Mouse (Mus musculus) thymus, postnatal 36 days (tissue): ENCODE measurements around the gene Gpam.
"Not testable (repeated sequence)": the region's sequence is repeated elsewhere in the genome, so short reads cannot be mapped to it uniquely, and the experiment has no call there.

Source experiments
- DNase-seq, 2 experiments: peaks; one replicate each; pipeline ENCODE4 v3.0.0; 2022; ENCODE audit warnings: mixed read lengths in 2 of 2

Gpam gene

GRCm38 (mm10) chr19:55127072-55127718 is at the start of gene Gpam:
Gene Gpam (minus strand): TSS chr19:55127238.
- DNase-seq = no peak

- DNase-seq = no peak
These were observed 44.5 kb upstream of the Gpam start for GRCm38 (mm10) chr19:55171585-55171984.

- DNase-seq = no peak
These were observed 43.4 kb upstream of the Gpam start for GRCm38 (mm10) chr19:55170399-55170798.

GRCm38 (mm10) chr19:55169236-55169729 is 42.2 kb upstream of the Gpam start:
- DNase-seq = not testable (repeated sequence)

- DNase-seq = no peak
These were observed 41.3 kb upstream of the Gpam start for GRCm38 (mm10) chr19:55168360-55168759.

GRCm38 (mm10) chr19:55167741-55168140 is 40.7 kb upstream of the Gpam start:
- DNase-seq = no peak

GRCm38 (mm10) chr19:55166741-55167140 is 39.7 kb upstream of the Gpam start:
- DNase-seq = no peak

GRCm38 (mm10) chr19:55165954-55166353 is 38.9 kb upstream of the Gpam start:
- DNase-seq = no peak

- DNase-seq = no peak
These were observed 38.3 kb upstream of the Gpam start for GRCm38 (mm10) chr19:55165183-55165865.

- DNase-seq = no peak
These were observed 37.1 kb upstream of the Gpam start for GRCm38 (mm10) chr19:55164162-55164561.

- no peak for DNase-seq
These were observed 35.2 kb upstream of the Gpam start for GRCm38 (mm10) chr19:55162271-55162670.

- no peak for DNase-seq
These were observed 32.8 kb upstream of the Gpam start for GRCm38 (mm10) chr19:55159826-55160225.

- DNase-seq = no peak
These were observed 31.6 kb upstream of the Gpam start for GRCm38 (mm10) chr19:55158606-55159005.

GRCm38 (mm10) chr19:55157029-55157428 is 30.0 kb upstream of the Gpam start:
- no peak for DNase-seq

GRCm38 (mm10) chr19:55152983-55153382 is 25.9 kb upstream of the Gpam start:
- no peak for DNase-seq

- DNase-seq = not testable (repeated sequence)
These were observed 25.2 kb upstream of the Gpam start for GRCm38 (mm10) chr19:55152274-55152673.

GRCm38 (mm10) chr19:55149646-55150045 is 22.6 kb upstream of the Gpam start:
- no peak for DNase-seq

GRCm38 (mm10) chr19:55148109-55148508 is 21.1 kb upstream of the Gpam start:
- DNase-seq = no peak

GRCm38 (mm10) chr19:55147568-55147967 is 20.5 kb upstream of the Gpam start:
- DNase-seq = no peak

- DNase-seq = no peak
These were observed 18.1 kb upstream of the Gpam start for GRCm38 (mm10) chr19:55145136-55145535.

- DNase-seq = no peak
These were observed 17.7 kb upstream of the Gpam start for GRCm38 (mm10) chr19:55144691-55145090.

GRCm38 (mm10) chr19:55143391-55144300 is 16.6 kb upstream of the Gpam start:
- DNase-seq = no peak

GRCm38 (mm10) chr19:55139301-55139700 is 12.3 kb upstream of the Gpam start:
- DNase-seq = no peak
